Mouse (Mus musculus) limb, embryonic 13.5 days (tissue): ENCODE measurements around the gene Mettl17. TPM values are rescaled to one million over a fixed set of nuclear protein-coding genes. Genes with fewer than 3 reads are reported as not detected.

Source experiments
- ATAC-seq: fragments of 200-750 bp; cut with Nextera tagmentation; 2 replicates; pipeline ENCODE4 v1.8.0; 2017; ENCODE audit warnings: low read depth, moderate number of reproducible peaks, moderate TSS enrichment; ENCODE audit not compliant: low FRiP score
- H3K27ac ChIP-seq: fragments of 300-500 bp; sonication (generic); 2 replicates; pipeline ENCODE4 v1.5.1; 2015; ENCODE audit warnings: inconsistent platforms, mild to moderate bottlenecking, moderate library complexity
- H3K27me3 ChIP-seq: fragments of 300-500 bp; sonication (generic); 2 replicates; pipeline ENCODE4 v1.6.1; 2015; ENCODE audit warnings: mild to moderate bottlenecking, inconsistent platforms
- H3K36me3 ChIP-seq: fragments of 300-500 bp; sonication (generic); 2 replicates; pipeline ENCODE4 v1.6.1; 2015; ENCODE audit warnings: inconsistent platforms, mild to moderate bottlenecking, moderate library complexity
- H3K4me1 ChIP-seq: fragments of 300-500 bp; sonication (generic); 2 replicates; pipeline ENCODE4 v1.6.1; 2015; ENCODE audit warnings: inconsistent platforms
- H3K4me2 ChIP-seq: fragments of 300-500 bp; sonication (generic); replicated peaks from 2 replicates; pipeline ENCODE4 v1.6.1; 2015; ENCODE audit warnings: inconsistent platforms, mild to moderate bottlenecking, moderate library complexity
- H3K4me3 ChIP-seq: fragments of 300-500 bp; sonication (generic); 2 replicates; pipeline ENCODE4 v1.5.1; 2015; ENCODE audit warnings: moderate library complexity, mild to moderate bottlenecking, inconsistent platforms
- H3K9ac ChIP-seq: fragments of 300-500 bp; sonication (generic); 2 replicates; pipeline ENCODE4 v1.6.1; 2015; ENCODE audit warnings: mild to moderate bottlenecking, inconsistent platforms
- H3K9me3 ChIP-seq: fragments of 300-500 bp; sonication (generic); 2 replicates; pipeline ENCODE4 v1.6.1; 2016; ENCODE audit warnings: inconsistent platforms
- WGBS: fragments of 180-500 bp; shearing (Covaris S2); methylation state at CpG from one replicate; pipeline ENCODE4 v1.1.7; 2015; 5-methylcytosine and 5-hydroxymethylcytosine counted together
- polyA plus RNA-seq: library from polyadenylated mRNA; unstranded; fragments of >200 nt; fragmentation: Nextera tagmentation; extraction: Ambion mirVana; gene quantifications from 2 replicates; pipeline ENCODE4 v1.2.1, GENCODE M21; 2015

Gene Mettl17
- polyA plus RNA-seq, 1 experiment from 2014 or later, result 62.2 TPM

- Histone ChIP-seq H3K9ac (no peak overlapping the region), H3K9me3 (no peaks in the 10 kb centered on the region), H3K36me3 (peaks cover 9% of the 10 kb centered on the region; the same call in 1 of the 2 replicates), H3K27ac (no peak overlapping the region), H3K27me3 (no peaks in the 10 kb centered on the region), H3K4me1 (peaks cover 3% of the 10 kb centered on the region; the same call in 1 of the 2 replicates), H3K4me2 (no peak overlapping the region), H3K4me3 (no peak overlapping the region)
- peak; percentile 73; the same call in 1 of the 2 replicates for ATAC-seq
- WGBS, result 60% methylated on average over 9 of the region's 9 CpGs
Measured at GRCm38 (mm10) chr14:51902806-51903710, 18.4 kb downstream of the Mettl17 start.

DNA sequence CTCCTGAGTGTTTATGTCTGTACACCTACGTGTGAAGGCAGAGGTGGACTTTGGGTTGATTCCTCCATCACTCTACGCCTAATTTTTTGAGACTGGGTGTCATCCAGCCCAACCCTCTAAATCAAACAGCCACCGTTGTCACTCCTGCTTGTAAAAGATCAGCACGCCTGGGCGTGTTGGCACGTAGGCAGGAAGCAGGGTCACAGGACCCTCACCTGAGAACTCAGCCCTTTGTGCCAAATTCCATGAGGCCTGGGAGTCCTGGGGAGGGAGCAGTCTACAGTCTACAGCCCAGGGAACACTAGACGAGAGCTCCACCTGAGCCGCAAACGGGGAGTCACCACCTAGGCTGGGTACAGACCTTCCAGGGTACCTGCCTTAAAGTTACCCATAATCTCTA is 19.1 kb downstream of the Mettl17 start:
- no peak overlapping the region for H3K4me2 ChIP-seq
- peaks cover 3% of the 10 kb centered on the region; the same call in 1 of the 2 replicates for H3K4me1 ChIP-seq
- no peaks in the 10 kb centered on the region for H3K27me3 ChIP-seq
- no peak overlapping the region for H3K27ac ChIP-seq
- WGBS, result 77% methylated on average over 9 of the region's 9 CpGs
- ATAC-seq, result no peak
- no peak overlapping the region for H3K9ac ChIP-seq
- peaks cover 14% of the 10 kb centered on the region; the same call in 1 of the 2 replicates for H3K36me3 ChIP-seq
- no peak overlapping the region for H3K4me3 ChIP-seq
- no peaks in the 10 kb centered on the region for H3K9me3 ChIP-seq

GRCm38 (mm10) chr14:51904706-51905105 is 20.1 kb downstream of the Mettl17 start:
- peaks cover 22% of the 10 kb centered on the region for H3K36me3 ChIP-seq
- H3K27me3 ChIP-seq, result no peaks in the 10 kb centered on the region
- H3K9ac ChIP-seq, result no peak overlapping the region
- no peak overlapping the region for H3K4me3 ChIP-seq
- H3K9me3 ChIP-seq, result no peaks in the 10 kb centered on the region
- no peak for ATAC-seq
- no peak overlapping the region for H3K27ac ChIP-seq
- 69% methylated on average over 7 of the region's 7 CpGs for WGBS
- no peak overlapping the region for H3K4me2 ChIP-seq
- H3K4me1 ChIP-seq, result peaks cover 3% of the 10 kb centered on the region; the same call in 1 of the 2 replicates

- Histone ChIP-seq H3K9me3 (no peaks in the 10 kb centered on the region), H3K4me3 (no peak overlapping the region), H3K4me2 (no peak overlapping the region), H3K36me3 (peaks cover 29% of the 10 kb centered on the region), H3K27ac (no peak overlapping the region), H3K4me1 (peaks cover 3% of the 10 kb centered on the region; the same call in 1 of the 2 replicates), H3K27me3 (no peaks in the 10 kb centered on the region), H3K9ac (no peak overlapping the region)
- no peak for ATAC-seq
- 92% methylated on average over 11 of the region's 11 CpGs for WGBS
Measured at GRCm38 (mm10) chr14:51906102-51906501, 21.5 kb downstream of the Mettl17 start.

- Histone ChIP-seq H3K4me3 (no peak overlapping the region), H3K4me1 (peaks cover 30% of the 10 kb centered on the region), H3K4me2 (peak overlapping the region; percentile 97), H3K36me3 (peaks cover 20% of the 10 kb centered on the region), H3K27ac (no peak overlapping the region), H3K9ac (no peak overlapping the region), H3K9me3 (no peaks in the 10 kb centered on the region), H3K27me3 (peaks cover 5% of the 10 kb centered on the region; the same call in 1 of the 2 replicates)
- WGBS, result 89% methylated on average over 10 of the region's 10 CpGs
- no peak for ATAC-seq
Measured at GRCm38 (mm10) chr14:51911301-51911700, 26.7 kb downstream of the Mettl17 start.

- H3K27me3 ChIP-seq, result peaks cover 5% of the 10 kb centered on the region; the same call in 1 of the 2 replicates
- WGBS, result 9% methylated on average over 14 of the region's 14 CpGs
- peak overlapping the region; percentile 97 for H3K4me2 ChIP-seq
- H3K9me3 ChIP-seq, result no peaks in the 10 kb centered on the region
- ATAC-seq, result 0 out of 2 replicates have a peak, but pooled peaks have one; percentile 7
- peak overlapping the region; percentile 61 for H3K4me3 ChIP-seq
- H3K36me3 ChIP-seq, result peaks cover 20% of the 10 kb centered on the region
- peak overlapping the region; percentile 91; the same call in 1 of the 2 replicates for H3K27ac ChIP-seq
- peaks cover 33% of the 10 kb centered on the region for H3K4me1 ChIP-seq
- peak overlapping the region; percentile 69 for H3K9ac ChIP-seq
Measured at GRCm38 (mm10) chr14:51912391-51913061, 27.9 kb downstream of the Mettl17 start.

GRCm38 (mm10) chr14:51913062-51913959 is 28.7 kb downstream of the Mettl17 start:
- no peaks in the 10 kb centered on the region for H3K9me3 ChIP-seq
- H3K4me3 ChIP-seq, result peak overlapping the region; percentile 61
- H3K4me2 ChIP-seq, result peak overlapping the region; percentile 97
- peak; percentile 79 for ATAC-seq
- peaks cover 18% of the 10 kb centered on the region for H3K36me3 ChIP-seq
- peak overlapping the region; percentile 69 for H3K9ac ChIP-seq
- H3K4me1 ChIP-seq, result peaks cover 33% of the 10 kb centered on the region
- WGBS, result under 1% methylated on average over 58 of the region's 58 CpGs
- peak overlapping the region; percentile 91 for H3K27ac ChIP-seq
- H3K27me3 ChIP-seq, result peaks cover 5% of the 10 kb centered on the region; the same call in 1 of the 2 replicates

DNA sequence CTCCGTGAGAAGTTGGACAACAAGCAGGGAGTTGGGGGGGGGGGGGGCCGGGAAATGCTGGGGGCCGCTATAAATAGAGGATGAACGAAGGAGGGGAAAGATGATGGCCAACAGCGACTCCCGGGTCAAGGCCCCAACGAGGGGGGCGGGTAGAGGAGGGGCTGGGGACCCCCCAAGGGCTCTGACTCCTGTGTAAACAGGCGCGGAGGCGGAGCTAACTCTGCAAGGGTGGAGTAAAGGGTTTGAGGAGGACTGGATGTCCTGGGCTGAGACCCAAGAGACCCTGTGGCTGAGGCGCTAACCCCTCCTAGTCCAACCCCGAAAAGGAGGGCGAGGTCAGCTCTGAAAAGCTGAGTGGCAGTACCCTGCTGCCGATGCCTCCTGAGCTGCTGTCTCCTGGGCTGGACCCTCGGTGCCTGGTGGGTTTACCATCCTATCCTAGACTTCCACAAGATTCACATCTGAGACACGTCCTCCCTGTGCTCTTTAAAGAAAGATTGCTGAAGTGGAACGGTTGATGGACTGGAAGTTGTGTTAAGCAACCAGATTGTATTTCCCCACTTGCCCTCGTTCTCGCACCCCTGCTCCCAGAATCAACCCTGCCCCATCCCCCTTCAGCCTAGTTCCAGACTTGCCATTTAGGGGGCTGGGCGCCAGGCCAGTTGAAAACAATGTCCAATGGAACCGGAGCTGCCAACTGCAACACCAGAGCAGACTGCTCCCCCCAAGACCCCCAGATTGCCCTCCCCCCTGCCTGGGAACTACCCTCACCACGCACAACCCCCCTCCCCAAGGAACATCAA is 29.5 kb downstream of the Mettl17 start, which contains the start of gene Ndrg2:
Gene Ndrg2 (minus strand): TSS at position 199 of the 803 bp plus-strand sequence.
- H3K27ac ChIP-seq, result peak within 1 kb of the TSS; percentile 91
- H3K4me3 ChIP-seq, result peak within 1 kb of the TSS; percentile 61
- WGBS, result 2% methylated on average over 21 of the region's 23 CpGs
- ATAC-seq, result peak; percentile 70
- peaks cover 5% of the 10 kb centered on the region; the same call in 1 of the 2 replicates for H3K27me3 ChIP-seq
- peak within 1 kb of the TSS; percentile 97 for H3K4me2 ChIP-seq
- H3K9ac ChIP-seq, result peak within 1 kb of the TSS; percentile 69
- H3K9me3 ChIP-seq, result no peaks in the 10 kb centered on the region
- H3K36me3 ChIP-seq, result peaks cover 12% of the 10 kb centered on the region
- H3K4me1 ChIP-seq, result peaks cover 33% of the 10 kb centered on the region

- no peak for ATAC-seq
- WGBS, result 21% methylated on average over 3 of the region's 3 CpGs
- Histone ChIP-seq H3K9me3 (no peaks in the 10 kb centered on the region), H3K9ac (no peak overlapping the region), H3K4me3 (no peak overlapping the region), H3K4me2 (peak overlapping the region; percentile 97), H3K4me1 (peaks cover 33% of the 10 kb centered on the region), H3K27me3 (peaks cover 5% of the 10 kb centered on the region; the same call in 1 of the 2 replicates), H3K36me3 (peaks cover 4% of the 10 kb centered on the region; the same call in 1 of the 2 replicates), H3K27ac (peak overlapping the region; percentile 91)
Measured at GRCm38 (mm10) chr14:51915030-51915429, 30.4 kb downstream of the Mettl17 start.

- Histone ChIP-seq H3K4me3 (no peak overlapping the region), H3K27me3 (peaks cover 3% of the 10 kb centered on the region; the same call in 1 of the 2 replicates), H3K27ac (peak overlapping the region; percentile 91; the same call in 1 of the 2 replicates), H3K36me3 (no peaks in the 10 kb centered on the region), H3K9me3 (no peaks in the 10 kb centered on the region), H3K9ac (no peak overlapping the region), H3K4me1 (peaks cover 33% of the 10 kb centered on the region), H3K4me2 (no peak overlapping the region)
- no peak for ATAC-seq
- 86% methylated on average over 4 of the region's 4 CpGs for WGBS
Measured at GRCm38 (mm10) chr14:51916539-51916938, 31.9 kb downstream of the Mettl17 start.
